Mouse (Mus musculus) urinary bladder, postnatal 36 days (tissue): ENCODE data around the gene Rxra.

Experiments
- DNase-seq, 2 experiments: peaks; one replicate each; pipeline ENCODE4 v3.0.0; 2022; ENCODE audit warnings: low spot score in 2 of 2, mixed read lengths in 1 of 2

Gene Rxra

DNA sequence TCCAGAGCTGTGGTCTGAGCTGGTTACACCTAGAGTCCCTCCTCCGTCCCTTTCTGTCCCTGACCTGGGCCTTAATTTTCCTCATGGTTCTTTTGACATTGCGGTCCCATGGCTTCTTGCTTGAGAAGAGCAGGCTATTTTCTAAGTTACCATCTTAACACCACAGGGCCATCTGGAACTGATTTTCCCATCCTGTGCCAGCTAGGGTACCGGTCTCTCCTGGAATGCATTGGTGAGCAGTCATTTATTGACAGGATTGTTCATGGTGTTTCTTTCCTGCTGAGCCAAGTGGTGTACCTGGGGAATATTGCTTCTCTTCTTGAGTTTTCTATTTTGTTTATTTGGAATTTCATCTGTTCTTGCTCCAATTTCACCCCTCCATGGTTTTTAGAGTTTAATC is 131.4 kb downstream of the Rxra start:
- DNase-seq, result no peak

DNA sequence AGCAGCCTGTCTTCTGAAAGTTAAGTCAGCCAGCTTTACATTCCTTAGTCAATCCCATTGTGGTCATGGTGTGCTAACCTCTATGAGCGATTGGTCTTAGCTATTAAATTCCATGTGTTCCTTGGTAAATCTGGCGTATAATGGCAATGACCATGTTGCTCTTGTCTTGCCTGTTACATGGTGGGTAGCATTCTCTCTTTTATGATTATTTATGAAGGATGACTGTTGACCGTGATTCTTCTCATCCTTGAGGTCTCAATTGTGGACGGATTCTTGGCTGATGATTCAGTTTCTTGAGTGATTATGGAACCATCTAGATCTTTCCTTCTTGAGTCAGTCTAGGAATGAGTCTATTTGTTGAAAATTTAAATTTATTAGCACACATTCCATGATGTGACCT is 133.7 kb downstream of the Rxra start:
- no peak for DNase-seq
